Mouse (Mus musculus): ENCODE data around the gene Dusp9.

Gene Dusp9

DNA sequence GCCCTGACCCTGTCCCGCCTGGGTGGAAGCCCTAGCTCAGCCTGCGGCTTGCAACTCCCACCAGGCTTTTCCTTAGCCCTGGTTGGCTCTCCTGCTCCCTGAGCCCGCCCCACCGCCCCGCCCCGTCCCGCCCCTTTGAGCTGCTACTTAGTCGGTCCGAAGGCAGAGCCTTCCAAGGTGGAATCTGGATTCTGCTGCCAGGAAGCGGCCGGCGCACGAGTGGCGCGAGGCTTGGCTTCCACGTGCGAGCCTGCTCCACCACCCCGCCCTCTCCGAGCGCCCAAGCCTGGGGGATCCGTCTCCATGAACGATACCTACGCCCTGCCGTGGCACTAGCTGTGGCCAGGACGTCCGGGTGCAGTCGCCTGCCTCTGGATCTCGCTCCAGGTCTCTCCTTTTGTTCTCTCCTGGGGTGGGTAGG, at the start of gene Dusp9:
Gene Dusp9 (plus strand): TSS at position 165 of the 421 bp plus-strand sequence.
- DNase-seq, result peak; percentile 63

DNA sequence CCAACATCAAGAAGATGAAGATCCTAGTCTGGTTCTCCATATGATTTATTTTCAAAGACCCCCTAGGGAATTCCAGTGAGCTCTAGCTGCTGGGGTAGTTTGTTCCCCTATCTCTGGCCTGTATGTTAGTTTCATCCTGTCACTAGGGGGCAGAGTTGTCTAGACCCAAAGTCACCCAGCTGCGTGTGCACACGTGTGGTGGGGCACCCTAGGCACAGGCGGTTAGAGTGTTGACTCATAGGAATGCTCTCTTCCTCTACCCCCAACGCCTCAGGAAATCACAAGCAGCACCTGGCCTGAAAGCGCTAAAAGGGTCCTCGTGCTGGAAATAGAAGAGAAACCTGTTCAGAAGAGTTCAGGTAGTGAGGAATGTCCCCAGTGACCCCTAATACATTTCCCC, 46.0 kb upstream of the Dusp9 start:
- peak; percentile 24 for DNase-seq

DNA sequence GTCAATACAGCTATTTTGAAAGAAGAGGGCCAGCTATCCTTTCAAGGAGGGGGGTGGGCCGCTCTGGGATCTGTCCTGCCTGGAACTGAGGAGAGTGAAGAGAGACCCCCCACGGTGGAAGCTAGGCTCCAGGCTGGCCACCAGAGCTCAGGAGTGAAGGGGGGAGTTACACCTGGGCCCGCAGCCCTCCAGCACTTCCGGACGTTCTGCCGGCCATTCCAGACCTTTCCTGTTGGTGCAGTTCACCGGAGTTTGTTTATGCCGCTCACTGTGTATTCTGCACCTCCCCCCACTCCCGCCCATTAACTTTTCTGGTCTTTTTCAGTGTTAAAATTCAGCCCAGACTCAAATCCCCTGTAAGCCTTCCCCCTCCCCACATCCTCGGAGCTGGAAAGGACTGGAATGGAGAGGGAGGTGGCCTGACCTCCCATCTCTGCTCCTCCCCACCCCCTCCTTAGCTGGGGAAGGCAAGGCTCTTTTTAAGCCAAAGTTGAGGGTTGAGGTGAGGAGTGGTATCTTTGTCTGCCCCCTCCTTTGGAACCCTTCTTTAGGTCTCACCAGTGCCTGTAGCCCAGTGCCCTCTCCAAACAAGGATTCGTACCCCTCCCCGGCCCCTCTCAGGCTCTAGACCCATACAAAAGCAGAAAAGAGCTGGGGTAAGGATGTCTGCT, 44.6 kb upstream of the Dusp9 start:
- peak; percentile 28 for DNase-seq

- no peak for DNase-seq
These were observed 43.8 kb upstream of the Dusp9 start for GRCm38 (mm10) chrX:73595297-73595938.

DNA sequence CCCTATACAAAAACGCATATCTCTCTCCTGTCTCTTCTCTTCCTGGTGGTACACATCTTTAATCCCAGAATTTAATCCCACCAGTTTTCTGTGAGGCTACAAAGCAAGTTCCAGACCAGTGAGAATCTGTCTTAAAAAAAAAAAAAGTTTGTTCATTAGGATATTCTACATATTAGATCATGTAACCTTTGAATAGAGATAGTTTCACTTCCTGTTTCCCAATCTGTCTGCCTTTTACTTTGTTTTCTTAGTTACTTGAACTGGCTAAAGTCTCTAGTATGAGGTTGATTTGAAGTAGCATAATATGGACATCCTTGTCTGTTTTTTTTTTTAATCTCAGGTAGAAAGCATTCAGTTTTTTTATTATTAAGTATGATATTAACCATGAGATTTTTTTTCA, 37.8 kb upstream of the Dusp9 start:
- no peak for DNase-seq

DNA sequence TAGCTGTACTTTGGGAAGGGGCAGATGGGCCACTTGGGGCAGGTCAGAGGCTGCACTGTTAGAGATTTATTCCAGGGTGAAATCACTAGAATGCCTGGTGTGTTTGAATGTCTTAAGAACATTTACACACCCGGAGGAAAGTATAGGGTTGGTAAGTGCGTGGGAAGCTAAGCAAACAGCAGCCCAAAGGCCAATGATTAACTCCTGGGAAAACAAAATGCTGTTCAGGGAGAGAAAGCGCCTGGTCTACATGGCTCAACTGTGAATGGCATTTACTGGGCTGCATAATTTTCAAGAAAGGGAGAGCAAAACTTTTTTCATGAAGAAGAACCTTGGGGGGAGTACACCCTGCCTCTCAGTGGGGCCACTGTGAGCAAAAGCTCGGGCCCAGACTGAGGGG, 25.6 kb upstream of the Dusp9 start:
- DNase-seq, result no peak

- DNase-seq, result no peak
These were observed 23.3 kb upstream of the Dusp9 start for GRCm38 (mm10) chrX:73615876-73616275.

GRCm38 (mm10) chrX:73619401-73619800, 19.8 kb upstream of the Dusp9 start:
- no peak for DNase-seq

GRCm38 (mm10) chrX:73619890-73620289, 19.3 kb upstream of the Dusp9 start:
- DNase-seq, result no peak

DNA sequence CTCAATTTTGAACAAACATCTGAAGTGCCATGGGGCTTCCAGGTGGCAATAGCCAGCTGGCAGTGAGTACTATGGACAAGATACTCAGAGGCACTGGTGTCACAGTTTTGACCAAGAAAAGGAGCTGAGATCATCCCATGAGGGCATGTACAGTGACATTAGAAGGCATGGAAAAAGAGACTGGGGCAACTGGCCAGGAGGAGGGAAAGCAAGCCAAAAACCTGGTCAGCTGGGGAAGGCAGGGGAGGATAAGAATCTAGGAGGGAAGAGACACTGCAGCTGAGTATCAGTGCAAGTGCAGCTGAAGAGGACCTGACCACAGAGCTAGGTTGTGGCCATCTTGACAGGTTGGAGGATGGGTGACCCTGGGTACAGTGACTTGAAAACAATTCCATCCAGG, 12.2 kb upstream of the Dusp9 start:
- DNase-seq, result no peak

DNA sequence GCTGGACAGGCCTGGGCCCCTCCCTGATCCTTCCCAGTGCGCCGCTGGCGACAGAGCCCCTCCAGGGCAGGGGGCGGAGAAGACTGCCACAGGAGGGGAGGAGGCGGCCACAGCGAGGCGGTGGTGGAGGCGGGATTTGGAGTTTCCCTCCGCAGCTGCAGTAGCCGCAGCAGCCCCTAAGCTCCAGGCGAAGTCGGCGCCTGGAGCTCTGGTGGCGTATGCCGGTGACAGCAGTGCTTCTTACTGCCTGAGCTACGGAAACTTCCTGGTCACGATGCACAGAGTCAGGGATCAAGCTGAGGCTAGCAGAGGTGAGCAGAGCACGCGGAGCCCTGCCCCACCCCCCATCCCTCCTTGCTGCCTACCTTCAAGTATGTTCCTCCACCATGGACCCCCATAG, 3.8 kb upstream of the Dusp9 start:
- no peak for DNase-seq

DNA sequence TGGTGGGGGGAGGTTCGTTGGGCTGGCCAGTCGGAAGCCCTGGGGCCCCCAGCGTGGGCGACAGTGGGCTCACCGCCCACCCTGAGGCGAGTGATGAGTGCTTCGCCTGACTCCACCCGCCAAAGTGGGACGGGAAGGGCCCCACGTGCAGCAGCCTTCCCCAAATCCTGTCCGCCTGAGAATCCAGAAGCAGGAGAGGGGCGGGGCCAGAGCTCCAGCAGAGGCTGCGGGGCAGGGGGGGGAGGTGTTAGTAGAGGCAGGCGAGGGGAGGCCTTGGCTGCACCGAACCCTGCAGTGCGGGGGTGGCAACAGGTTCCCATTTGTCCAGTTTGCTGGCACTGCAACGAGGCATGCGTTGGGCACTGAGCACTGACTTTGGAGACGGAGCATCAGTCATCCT, 1.8 kb upstream of the Dusp9 start:
- peak; percentile 46 for DNase-seq

- no peak for DNase-seq
These were observed 766 bp downstream of the Dusp9 start for GRCm38 (mm10) chrX:73639901-73640469.

DNA sequence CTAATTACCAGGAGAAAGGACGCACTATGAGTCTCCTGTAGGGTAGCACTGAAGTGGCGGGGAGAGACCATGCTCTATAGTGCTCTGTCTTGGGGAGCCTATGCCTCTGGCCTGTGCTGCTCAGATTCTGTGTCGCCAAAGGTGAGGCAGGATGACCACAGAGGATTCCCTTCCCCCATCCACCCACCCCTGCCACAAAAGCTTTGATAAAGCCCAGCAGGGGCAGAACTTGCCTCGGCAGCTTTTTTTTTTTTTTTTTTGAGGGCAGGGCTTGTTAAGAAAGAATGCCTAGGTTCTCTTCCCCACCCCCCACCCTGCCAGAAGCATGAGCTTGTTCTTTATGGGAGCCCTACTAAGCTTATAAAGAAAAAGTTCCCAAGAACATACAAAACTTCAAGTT, 5.9 kb downstream of the Dusp9 start:
- no peak for DNase-seq

DNA sequence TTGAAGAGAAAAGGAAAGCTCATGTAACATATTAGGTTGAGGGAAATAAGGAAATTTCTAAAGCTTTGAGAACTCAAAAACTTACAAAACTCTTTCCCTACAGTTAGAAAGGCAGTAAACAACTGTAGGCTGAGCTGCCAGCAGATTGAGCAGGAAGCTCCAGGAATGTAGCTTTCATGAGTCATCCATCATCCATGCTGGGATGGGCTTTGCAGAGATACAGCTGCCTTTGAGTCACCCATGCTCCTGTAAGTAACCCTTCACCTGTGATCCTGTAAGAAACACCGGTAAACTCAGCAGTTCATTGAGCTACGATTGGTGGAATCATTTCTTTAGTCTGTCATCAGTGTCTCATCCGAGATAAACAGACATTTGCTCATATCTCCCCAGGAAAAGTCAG, 11.7 kb downstream of the Dusp9 start:
- DNase-seq, result no peak

DNA sequence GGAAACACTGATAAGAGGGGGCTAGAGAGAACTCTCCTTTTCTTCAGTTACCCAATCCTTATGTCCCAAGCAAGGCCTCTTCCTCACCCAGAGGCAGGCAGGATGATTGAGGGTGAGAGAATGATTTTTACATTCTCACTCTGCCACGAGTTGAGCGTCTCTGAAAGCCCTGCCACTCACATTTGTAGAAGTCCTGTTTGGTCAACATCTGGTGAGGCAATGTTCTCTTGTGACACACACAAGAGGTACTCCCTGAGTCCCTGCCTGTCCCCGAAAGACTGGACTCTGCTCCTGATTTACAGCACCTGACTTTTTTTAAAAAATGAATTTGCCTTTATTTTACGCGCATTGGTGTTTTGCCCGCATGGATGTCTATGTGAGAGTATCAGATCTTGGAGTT, 14.2 kb downstream of the Dusp9 start:
- no peak for DNase-seq

GRCm38 (mm10) chrX:73654177-73654576, 15.0 kb downstream of the Dusp9 start:
- DNase-seq, result peak; percentile 85

DNA sequence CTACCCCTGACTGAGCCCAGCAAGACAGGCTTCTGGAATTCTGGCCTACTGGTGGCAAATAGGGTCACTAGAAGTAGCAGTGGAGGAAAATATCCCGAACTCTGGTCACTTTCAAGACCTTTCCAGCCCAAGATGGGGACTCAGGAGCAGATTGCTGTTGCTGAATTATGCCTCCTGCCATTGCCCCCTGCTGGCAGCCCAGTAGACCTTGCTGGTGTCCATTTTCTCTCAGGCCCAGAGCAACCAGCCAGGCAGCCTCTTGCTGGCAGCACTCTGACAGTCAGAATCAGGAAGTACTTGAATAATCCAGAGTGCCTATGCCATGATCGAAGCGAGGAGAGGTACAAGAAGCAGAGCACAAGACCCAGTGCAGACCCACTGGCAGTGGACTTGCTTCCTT, 16.3 kb downstream of the Dusp9 start:
- peak; percentile 58 for DNase-seq

DNA sequence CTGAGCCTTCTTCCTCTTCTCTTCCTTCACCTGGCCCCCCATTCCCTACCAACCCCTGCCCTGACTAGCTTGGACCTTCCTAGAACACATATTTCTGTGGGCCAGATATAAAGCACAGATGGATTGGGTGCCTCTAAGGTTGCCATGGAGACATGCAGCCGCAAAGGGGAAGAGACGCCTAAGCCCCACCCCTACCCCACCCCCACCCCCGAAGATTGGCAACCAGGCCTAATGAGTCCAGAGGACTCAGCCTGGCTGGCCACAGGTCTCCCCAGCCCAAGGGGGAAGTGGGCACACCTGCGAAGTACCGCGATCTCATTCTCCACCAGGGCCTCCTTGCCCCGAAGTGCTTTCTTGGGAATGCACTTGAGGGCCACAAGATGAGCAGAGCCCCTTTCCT, 19.2 kb downstream of the Dusp9 start:
- DNase-seq, result no peak

DNA sequence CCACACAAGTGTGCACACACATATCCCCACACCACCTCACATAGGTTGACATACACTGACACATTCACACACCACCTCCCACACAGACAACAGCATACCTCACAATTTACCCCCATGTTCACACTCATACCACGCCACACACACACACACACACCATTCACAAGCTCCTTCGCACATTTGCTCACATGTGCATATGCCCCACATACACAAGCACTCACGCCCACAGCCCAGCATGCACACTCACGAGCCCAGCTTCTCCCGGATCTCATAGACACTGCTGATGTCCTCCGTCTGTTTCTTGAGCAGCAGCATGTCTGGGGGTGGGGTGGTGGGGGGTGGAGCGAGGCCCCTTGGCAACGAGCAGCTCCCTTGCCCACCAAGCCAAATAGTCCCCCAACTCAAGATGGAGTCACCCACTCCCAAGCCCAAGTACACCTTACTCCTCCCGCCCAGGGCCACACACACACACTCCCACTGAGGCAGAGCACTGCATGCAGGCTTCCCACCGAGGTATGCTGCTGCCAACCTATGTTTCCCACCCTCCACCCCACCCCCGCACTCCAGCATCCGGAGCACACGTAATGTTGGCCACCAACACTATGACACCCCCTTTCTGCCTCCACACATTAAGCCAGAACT, 19.8 kb downstream of the Dusp9 start:
- DNase-seq, result no peak

DNA sequence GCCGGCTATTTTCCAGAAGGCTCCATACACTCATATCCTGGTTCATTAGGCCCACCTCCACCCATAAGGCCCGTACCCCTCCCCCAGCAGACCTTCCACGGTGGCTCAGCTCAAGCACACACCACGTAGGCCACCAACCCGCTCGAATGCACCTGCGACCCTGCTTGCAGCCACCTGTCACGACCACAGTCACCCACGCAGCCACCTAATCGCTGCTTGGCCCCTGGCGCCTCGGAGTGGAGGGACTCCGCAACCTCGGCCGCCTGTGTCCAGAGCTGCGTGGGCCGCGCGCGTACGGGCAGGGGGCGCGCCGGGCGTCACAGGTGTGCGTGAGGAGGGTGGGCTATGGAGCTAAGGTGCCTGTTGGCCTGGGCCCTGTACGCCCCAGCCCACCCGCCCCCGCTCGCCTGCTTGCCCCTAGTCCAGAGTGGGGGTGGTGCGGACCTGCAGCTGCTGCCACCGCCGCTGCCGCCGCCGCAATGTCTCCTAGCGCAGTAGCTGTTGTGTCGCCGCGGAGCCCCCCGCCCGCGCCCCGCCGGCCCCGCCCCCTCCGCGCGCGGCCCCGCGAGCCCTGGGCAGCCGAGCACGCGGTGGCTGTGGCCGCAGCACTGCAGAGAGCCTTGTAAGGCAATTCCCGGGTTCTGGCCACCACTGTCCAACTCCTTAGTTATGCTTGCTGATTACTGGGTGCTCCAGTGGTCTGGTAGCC, 20.5 kb downstream of the Dusp9 start, which contains the start of gene Pnck:
Gene Pnck (minus strand): TSS at position 543 of the 709 bp plus-strand sequence.
- DNase-seq, result peak; percentile 40

DNA sequence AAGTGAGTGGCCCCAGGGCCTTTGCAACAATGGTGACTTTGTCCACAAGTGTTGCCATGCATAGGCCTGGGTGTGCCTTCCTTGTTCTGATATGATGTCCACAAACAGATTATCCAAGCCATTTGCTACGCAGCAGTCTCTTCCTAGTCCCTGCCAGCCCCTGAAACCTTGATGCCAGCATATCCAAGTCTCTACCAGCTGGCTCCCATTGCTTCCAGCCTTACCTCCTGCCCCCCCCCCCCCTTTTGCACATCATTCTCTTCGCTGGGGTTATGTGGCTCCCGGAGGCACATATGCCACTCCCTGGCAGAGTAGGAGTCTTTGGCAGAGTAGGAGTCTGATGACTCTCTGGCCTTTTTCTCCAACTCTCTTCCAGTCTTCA, 21.1 kb downstream of the Dusp9 start:
- no peak for DNase-seq

DNA sequence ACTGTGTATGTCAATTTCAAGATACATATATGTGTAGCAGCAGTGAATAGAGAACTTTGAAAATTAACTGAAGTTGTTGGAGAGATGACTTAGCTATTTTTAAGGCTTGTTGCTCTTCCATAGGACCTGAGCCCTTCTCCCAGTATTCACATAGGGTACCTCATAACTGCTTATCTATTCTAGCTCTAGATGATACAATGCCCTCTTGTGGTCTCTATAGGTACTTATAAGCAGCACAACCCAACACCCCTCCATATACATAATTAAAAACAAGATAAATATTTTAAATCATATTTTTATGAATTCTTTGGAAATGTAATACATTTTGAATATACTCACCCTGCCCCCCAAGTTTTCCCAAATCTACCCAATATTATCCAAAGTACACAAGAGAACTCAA, 23.9 kb downstream of the Dusp9 start:
- DNase-seq, result no peak
